Mouse (Mus musculus) midbrain, embryonic 12.5 days (tissue): ENCODE measurements around the gene Rictor. TPM values are rescaled to one million over a fixed set of nuclear protein-coding genes. Genes with fewer than 3 reads are reported as not detected.

ENCODE experiments used
- ATAC-seq: fragments of 200-750 bp; cut with Nextera tagmentation; 2 replicates; pipeline ENCODE4 v1.8.0; 2017; ENCODE audit warnings: low read depth, moderate TSS enrichment, moderate library complexity; ENCODE audit not compliant: low FRiP score
- H3K27ac ChIP-seq: fragments of 300-500 bp; sonication (generic); replicated peaks from 2 replicates; pipeline ENCODE4 v1.5.1; 2016; ENCODE audit warnings: mild to moderate bottlenecking
- H3K27me3 ChIP-seq: fragments of 300-500 bp; sonication (generic); 2 replicates; pipeline ENCODE4 v1.6.1; 2016; ENCODE audit warnings: mild to moderate bottlenecking
- H3K36me3 ChIP-seq: fragments of 300-500 bp; sonication (generic); 2 replicates; pipeline ENCODE4 v1.6.1; 2016
- H3K4me1 ChIP-seq: fragments of 300-500 bp; sonication (generic); 2 replicates; pipeline ENCODE4 v1.6.1; 2016
- H3K4me2 ChIP-seq: fragments of 300-500 bp; sonication (generic); replicated peaks from 2 replicates; pipeline ENCODE4 v1.6.1; 2016; ENCODE audit warnings: mild to moderate bottlenecking, moderate library complexity
- H3K4me3 ChIP-seq: fragments of 300-500 bp; sonication (generic); 2 replicates; pipeline ENCODE4 v1.5.1; 2016; ENCODE audit warnings: mild to moderate bottlenecking
- H3K9ac ChIP-seq: fragments of 300-500 bp; sonication (generic); replicated peaks from 2 replicates; pipeline ENCODE4 v1.6.1; 2016; ENCODE audit warnings: mild to moderate bottlenecking, moderate library complexity
- H3K9me3 ChIP-seq: fragments of 300-500 bp; sonication (generic); 2 replicates; pipeline ENCODE4 v1.6.1; 2016; ENCODE audit warnings: mild to moderate bottlenecking
- WGBS: fragments of 180-500 bp; shearing (Covaris S2); methylation state at CpG from one replicate; pipeline ENCODE4 v1.1.7; 2016; 5-methylcytosine and 5-hydroxymethylcytosine counted together
- polyA plus RNA-seq: library from polyadenylated mRNA; unstranded; fragments of >200 nt; fragmentation: Nextera tagmentation; extraction: Ambion mirVana; gene quantifications from 2 replicates; pipeline ENCODE4 v1.2.1, GENCODE M21; 2016

Gene Rictor
- 54.7 and 59.0 TPM in 2 replicates for polyA plus RNA-seq

DNA sequence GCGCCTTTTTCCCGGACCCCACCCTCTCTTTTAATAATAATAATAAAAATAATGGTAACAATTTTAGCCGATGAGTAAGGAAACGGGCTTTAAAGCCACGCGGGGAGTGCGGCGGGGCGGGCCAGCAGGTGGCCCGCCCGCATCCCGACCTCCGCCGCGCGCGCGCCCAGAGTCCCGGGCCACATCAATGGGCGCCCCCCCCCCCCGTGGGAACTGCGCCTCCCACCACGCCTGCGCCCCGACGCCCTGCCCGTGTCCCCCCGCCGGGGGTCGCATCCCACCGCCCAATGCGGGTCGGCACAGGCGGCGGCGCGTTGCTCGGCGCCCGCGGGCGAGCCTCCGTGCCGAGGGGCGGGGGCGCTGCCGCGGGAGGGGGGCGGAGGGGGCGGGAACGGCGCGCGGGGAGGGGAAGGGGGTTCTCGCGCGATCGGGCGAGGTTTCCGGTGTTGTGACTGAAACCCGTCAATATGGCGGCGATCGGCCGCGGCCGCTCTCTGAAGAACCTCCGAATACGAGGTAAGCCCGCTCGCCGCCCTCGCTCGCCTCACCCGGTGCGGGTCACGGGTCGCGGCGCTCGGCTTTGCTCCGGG is at the start of gene Rictor:
Rictor (plus strand) TSS at position 444 of the 590 bp plus-strand sequence.
- Histone ChIP-seq H3K9me3 (no peaks in the 10 kb centered on the region), H3K27ac (peak within 1 kb of the TSS; percentile 96), H3K9ac (peak within 1 kb of the TSS; percentile 87), H3K4me1 (peaks cover 20% of the 10 kb centered on the region), H3K27me3 (no peaks in the 10 kb centered on the region), H3K36me3 (no peaks in the 10 kb centered on the region), H3K4me3 (peak within 1 kb of the TSS; percentile 95), H3K4me2 (peak within 1 kb of the TSS; percentile 79)
- ATAC-seq = peak; percentile 87
- WGBS = under 1% methylated on average over 40 of the region's 82 CpGs

DNA sequence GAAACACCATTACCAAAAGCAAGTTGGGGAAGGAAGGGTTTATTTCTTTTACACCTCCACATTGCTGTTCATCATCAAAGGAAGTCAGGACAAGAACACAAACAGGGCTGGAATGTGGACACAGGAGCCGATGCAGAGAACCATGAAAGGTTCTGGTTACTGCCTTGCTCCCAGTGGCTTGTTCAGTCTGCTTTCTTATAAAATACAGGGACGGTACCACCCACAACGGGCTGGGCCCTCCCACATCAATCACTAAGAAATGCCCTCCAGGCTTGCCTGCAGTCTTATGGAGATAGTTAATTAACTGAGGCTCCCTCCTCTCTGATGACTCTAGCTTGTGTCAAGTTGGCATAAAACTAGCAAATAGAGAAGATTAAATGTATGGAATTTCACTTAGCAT is 46.2 kb upstream of the Rictor start:
- 58% methylated on average over 3 of the region's 3 CpGs for WGBS
- H3K9ac ChIP-seq = no peak overlapping the region
- H3K4me3 ChIP-seq = no peak overlapping the region
- ATAC-seq = no peak
- H3K9me3 ChIP-seq = no peaks in the 10 kb centered on the region
- no peaks in the 10 kb centered on the region for H3K4me1 ChIP-seq
- H3K27me3 ChIP-seq = no peaks in the 10 kb centered on the region
- no peak overlapping the region for H3K4me2 ChIP-seq
- no peaks in the 10 kb centered on the region for H3K36me3 ChIP-seq
- H3K27ac ChIP-seq = no peak overlapping the region

DNA sequence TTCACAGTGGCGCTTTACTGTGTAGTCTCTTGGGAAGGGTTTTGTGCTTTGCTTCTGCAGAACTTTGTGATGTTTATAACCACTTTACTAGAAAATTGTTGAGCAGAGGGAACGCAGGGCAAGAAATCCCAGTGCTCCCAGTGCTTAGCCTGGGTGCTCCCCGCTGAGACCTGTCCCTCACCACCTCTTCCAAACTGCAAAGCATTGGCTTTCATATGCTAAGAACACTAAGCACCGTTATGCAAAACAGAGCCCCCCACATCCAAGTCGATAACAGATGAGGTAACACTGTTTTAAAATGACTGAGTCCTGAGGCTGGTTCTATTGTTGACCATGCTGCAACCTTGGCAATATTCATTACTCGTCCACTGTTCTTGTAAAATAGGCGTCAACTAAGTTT is 44.2 kb upstream of the Rictor start:
- H3K4me2 ChIP-seq = no peak overlapping the region
- H3K36me3 ChIP-seq = no peaks in the 10 kb centered on the region
- H3K27ac ChIP-seq = no peak overlapping the region
- WGBS = 62% methylated on average over 7 of the region's 7 CpGs
- H3K9me3 ChIP-seq = no peaks in the 10 kb centered on the region
- no peak for ATAC-seq
- no peaks in the 10 kb centered on the region for H3K4me1 ChIP-seq
- no peak overlapping the region for H3K4me3 ChIP-seq
- H3K9ac ChIP-seq = no peak overlapping the region
- no peaks in the 10 kb centered on the region for H3K27me3 ChIP-seq

DNA sequence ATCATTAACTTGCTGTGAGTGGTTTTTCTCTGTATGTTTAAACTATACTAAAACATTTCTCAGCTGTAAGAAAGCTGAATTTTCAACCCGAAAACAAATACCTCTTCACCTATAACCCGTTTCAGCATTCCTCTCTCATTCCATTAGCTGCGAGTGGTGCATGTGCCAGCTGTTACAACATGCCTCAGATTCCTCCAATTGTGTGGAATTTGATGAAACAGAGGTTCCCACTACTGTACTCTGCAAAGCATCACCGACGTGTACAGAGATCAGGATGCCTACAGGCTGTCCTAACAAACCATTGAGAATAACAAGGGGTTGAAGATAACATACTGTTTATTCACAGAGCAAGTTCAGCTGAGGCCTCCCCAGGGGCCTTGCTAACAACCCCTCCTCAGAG is 42.1 kb upstream of the Rictor start:
- Histone ChIP-seq H3K27ac (no peak overlapping the region), H3K4me2 (no peak overlapping the region)
- 59% methylated on average over 5 of the region's 5 CpGs for WGBS

DNA sequence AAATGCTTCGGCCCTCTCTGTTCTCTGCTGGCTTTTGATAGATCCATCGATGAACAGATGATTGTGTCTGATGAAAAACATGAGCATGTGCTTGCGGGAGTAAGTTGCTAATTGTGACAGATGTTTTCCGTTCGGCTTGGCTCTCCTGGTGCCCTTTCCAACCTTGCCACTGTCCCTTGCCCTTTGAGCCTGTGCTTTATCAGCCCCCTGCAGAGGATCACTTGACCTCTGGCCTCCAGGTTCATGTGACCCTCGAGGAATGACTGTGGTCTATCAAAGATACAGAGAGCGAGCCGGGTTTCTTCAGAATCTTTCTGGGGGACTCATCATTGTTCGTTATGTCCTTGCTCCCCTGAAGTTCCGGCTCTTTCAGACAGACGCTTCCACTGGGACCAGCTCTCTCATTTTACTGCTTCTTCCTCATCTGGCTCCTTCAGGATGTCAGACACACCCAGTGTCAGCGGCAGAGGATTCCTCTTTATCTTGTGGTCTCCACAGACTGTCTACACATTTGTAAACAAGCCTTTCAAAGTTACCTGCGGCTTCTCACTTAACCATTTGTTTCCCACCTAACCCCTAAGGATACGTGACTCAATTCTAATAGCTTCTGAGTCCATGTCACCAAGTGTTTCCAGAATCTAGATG is 39.3 kb upstream of the Rictor start:
- ATAC-seq = no peak
- no peak overlapping the region for H3K27ac ChIP-seq
- no peak overlapping the region for H3K9ac ChIP-seq
- 43% methylated on average over 14 of the region's 14 CpGs for WGBS
- no peaks in the 10 kb centered on the region for H3K27me3 ChIP-seq
- no peak overlapping the region for H3K4me3 ChIP-seq
- no peak overlapping the region for H3K4me2 ChIP-seq
- H3K36me3 ChIP-seq = no peaks in the 10 kb centered on the region
- no peaks in the 10 kb centered on the region for H3K9me3 ChIP-seq
- no peaks in the 10 kb centered on the region for H3K4me1 ChIP-seq

More for the DNA sequence above, 42.1 kb upstream of the Rictor start:
- H3K4me3 ChIP-seq = no peak overlapping the region
- H3K9ac ChIP-seq = no peak overlapping the region
- H3K4me1 ChIP-seq = no peaks in the 10 kb centered on the region
- no peaks in the 10 kb centered on the region for H3K27me3 ChIP-seq
- no peaks in the 10 kb centered on the region for H3K36me3 ChIP-seq
- H3K9me3 ChIP-seq = no peaks in the 10 kb centered on the region
- no peak for ATAC-seq

DNA sequence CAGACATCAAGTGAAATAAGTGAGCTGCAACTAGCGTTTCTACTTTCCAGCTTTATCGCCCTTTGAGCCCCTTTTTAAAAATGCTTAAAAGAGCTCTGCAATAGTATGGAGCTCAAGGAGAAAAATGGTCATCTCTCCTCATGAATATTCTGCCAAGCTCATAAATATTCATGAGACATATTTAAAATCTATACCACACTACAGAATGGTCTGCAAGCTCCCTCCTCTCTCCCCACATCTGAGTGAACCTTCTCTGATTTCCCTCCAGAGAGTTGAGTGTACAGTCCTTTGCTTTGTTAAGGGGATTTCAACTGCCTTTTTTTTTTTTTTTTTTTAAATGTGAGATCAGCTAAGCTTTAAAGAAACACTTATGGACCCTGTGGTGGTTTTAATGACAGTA is 29.7 kb upstream of the Rictor start:
- no peak overlapping the region for H3K27ac ChIP-seq
- no peak overlapping the region for H3K4me3 ChIP-seq
- no peaks in the 10 kb centered on the region for H3K9me3 ChIP-seq
- H3K9ac ChIP-seq = no peak overlapping the region
- H3K36me3 ChIP-seq = no peaks in the 10 kb centered on the region
- 56% methylated on average over 2 of the region's 2 CpGs for WGBS
- no peaks in the 10 kb centered on the region for H3K27me3 ChIP-seq
- H3K4me1 ChIP-seq = no peaks in the 10 kb centered on the region
- ATAC-seq = peak; percentile 96
- H3K4me2 ChIP-seq = no peak overlapping the region

DNA sequence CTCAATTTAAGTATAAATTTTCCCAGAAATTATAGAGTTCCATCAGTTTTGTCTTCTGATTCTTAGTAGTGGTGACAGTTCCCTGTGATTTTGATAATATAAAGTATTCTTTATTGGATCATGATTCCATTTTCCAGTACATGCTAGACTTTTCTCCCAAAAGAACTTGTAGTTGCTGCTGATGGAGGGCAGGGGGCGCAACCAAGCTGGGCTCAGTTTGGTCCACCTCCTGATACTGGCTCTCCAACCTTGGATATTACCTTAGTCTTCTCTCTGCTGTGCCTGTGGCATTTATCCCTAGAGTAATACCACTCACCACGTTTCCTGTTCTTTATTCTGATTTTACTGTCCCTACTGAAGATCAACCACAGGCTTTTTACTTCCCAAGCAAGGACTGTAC is 6.0 kb upstream of the Rictor start:
- 74% methylated on average over 2 of the region's 2 CpGs for WGBS
- no peaks in the 10 kb centered on the region for H3K27me3 ChIP-seq
- ATAC-seq = no peak
- H3K4me1 ChIP-seq = no peaks in the 10 kb centered on the region
- no peaks in the 10 kb centered on the region for H3K36me3 ChIP-seq
- no peak overlapping the region for H3K4me2 ChIP-seq
- H3K4me3 ChIP-seq = no peak overlapping the region
- H3K9me3 ChIP-seq = no peaks in the 10 kb centered on the region
- H3K9ac ChIP-seq = no peak overlapping the region
- no peak overlapping the region for H3K27ac ChIP-seq

DNA sequence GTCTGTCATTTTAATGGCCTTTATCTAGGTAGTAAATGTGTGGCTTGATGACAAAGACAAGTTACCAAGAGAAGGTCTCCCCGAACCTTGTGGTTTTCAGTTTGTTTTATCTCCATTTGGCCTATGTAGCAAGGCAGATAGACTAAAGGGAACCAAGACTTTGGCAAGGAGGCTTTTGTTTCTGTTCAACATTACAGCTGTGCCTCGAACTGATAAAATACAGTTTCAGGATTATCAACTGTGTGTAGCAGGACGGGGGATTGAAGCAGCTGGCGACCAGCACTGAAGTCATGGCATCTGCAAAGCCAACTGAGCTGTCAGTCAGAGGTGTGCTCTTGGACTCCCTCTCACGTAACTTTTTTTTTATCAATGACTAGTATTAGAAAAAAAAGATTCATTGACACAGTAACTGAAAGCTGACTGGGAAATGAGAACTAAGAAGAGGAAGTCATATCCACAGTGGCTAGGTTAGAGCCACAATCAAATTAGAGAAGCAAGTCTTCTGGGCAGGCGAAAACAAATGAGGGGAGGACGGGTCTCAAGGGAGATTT is 2.8 kb upstream of the Rictor start:
- H3K4me1 ChIP-seq = peaks cover 12% of the 10 kb centered on the region
- no peaks in the 10 kb centered on the region for H3K9me3 ChIP-seq
- WGBS = 67% methylated on average over 7 of the region's 7 CpGs
- ATAC-seq = no peak
- no peaks in the 10 kb centered on the region for H3K27me3 ChIP-seq
- no peak overlapping the region for H3K27ac ChIP-seq
- no peak overlapping the region for H3K4me2 ChIP-seq
- H3K4me3 ChIP-seq = no peak overlapping the region
- H3K36me3 ChIP-seq = no peaks in the 10 kb centered on the region
- no peak overlapping the region for H3K9ac ChIP-seq

DNA sequence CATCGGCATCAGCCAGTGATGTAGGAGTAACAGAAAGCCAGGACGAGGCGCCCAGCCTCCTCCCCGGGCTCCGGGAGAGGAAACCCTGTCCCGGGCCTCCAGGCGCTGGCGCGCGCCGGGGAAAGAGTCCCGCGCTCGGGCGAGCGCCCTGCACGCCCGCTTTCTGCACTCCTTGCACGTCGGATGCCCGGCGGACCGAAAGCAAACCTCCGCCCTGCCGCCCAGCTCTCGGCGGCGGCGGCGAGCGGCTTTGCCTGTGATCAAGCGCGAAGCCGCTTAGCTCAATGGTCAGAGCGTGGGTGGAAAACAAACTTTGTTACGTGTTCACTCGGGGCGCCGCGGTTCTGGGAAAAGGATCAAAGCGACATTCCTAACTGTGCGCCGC is 636 bp upstream of the Rictor start:
- no peaks in the 10 kb centered on the region for H3K36me3 ChIP-seq
- peaks cover 19% of the 10 kb centered on the region for H3K4me1 ChIP-seq
- H3K9ac ChIP-seq = peak overlapping the region; percentile 87
- peak; percentile 72 for ATAC-seq
- no peaks in the 10 kb centered on the region for H3K27me3 ChIP-seq
- peak overlapping the region; percentile 95 for H3K4me3 ChIP-seq
- H3K27ac ChIP-seq = peak overlapping the region; percentile 96
- under 1% methylated on average over 43 of the region's 43 CpGs for WGBS
- H3K4me2 ChIP-seq = peak overlapping the region; percentile 79
- no peaks in the 10 kb centered on the region for H3K9me3 ChIP-seq

DNA sequence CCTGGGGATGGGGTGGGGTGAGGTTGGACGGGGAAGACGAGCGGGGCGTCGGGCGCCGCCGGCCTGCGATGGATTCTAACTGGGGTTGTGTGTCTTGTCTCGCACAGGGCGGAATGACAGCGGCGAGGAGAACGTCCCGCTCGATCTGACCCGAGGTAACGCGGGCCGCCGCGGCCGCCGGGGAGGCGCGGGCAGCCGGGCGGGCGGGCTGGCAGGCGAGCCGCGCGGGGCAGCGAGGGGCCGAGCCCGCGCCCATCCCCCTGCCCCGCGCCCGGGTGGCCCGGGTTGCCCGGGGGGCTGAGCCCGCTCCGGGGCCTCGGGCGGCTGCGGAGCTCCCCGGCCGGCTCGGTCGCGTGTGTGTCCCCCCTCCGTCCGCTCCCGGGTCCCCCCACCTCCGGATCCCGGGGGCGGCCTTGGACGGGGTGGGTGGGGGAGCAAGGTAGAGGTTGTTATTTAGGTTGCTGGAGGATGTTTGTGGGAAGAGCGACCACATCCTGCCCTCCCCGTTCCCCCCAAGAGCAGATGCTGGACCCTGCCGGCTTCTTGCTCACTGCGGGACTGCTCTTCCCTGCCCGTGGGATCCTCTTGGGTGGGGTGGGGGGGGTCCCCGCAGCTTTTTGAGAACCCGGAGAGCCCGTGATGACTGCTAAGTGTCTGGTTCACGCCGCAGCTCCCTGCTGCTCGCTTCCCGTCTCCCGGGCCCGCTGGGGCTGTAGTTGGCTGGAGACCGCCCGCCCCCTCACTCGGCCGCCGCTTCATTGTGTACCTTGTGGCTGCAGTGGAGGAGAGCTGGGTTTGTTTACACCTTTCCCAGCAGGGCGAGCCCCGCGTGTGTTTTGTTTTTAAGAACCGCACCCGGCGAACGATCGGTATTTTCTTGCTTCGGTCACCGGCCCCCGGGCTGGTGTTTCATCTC is 605 bp downstream of the Rictor start:
- WGBS = under 1% methylated on average over 75 of the region's 89 CpGs

DNA sequence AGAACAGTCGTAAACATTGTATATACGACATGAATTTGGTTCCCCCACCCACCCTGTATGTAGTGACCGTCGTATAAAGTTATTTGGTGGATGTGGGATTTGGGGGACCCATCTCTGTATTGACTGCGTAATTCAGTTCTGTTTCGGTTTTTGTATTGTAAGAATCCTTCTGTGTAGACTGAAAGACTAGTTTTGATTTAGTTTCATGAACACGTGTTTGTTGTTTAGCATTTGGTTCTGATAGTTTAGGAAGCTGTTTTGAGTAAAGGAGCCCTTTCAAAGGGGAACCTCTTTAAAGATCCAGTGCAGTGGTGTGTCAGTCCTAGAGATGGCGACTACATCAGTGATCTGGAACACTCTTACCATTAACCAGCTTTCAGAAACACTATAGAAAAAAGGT is 1.4 kb downstream of the Rictor start:
- ATAC-seq = no peak
- Histone ChIP-seq H3K27me3 (no peaks in the 10 kb centered on the region), H3K4me1 (peaks cover 25% of the 10 kb centered on the region), H3K36me3 (no peaks in the 10 kb centered on the region), H3K27ac (no peak overlapping the region), H3K4me3 (peak overlapping the region; percentile 95), H3K9ac (peak overlapping the region; percentile 87), H3K9me3 (no peaks in the 10 kb centered on the region), H3K4me2 (peak overlapping the region; percentile 79)
- WGBS = 15% methylated on average over 8 of the region's 8 CpGs

More for the DNA sequence above, 605 bp downstream of the Rictor start:
- Histone ChIP-seq H3K27me3 (no peaks in the 10 kb centered on the region), H3K9me3 (no peaks in the 10 kb centered on the region), H3K4me1 (peaks cover 25% of the 10 kb centered on the region), H3K9ac (peak overlapping the region; percentile 87), H3K4me2 (peak overlapping the region; percentile 79), H3K27ac (peak overlapping the region; percentile 96), H3K36me3 (no peaks in the 10 kb centered on the region), H3K4me3 (peak overlapping the region; percentile 95)
- peak; percentile 77 for ATAC-seq

DNA sequence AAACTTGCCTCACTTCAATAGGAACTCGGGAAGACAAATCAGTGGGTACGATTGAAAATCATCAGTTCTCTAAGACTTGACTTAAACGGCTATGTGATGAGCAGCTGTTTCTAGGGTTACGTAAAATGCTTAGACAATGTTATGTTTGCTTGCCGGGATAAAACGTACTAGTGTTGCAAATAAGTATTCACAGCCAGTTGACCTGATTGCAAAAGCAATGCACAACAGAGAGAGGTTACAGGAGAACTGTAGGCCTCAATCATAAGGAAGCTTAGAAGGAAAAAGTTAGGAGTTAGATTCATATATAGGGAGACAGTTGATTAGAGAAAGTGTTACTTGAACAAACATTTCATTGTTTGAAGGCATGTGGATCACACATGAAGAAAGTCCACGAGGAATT is 2.2 kb downstream of the Rictor start:
- no peak for ATAC-seq
- Histone ChIP-seq H3K27ac (no peak overlapping the region), H3K4me3 (peak overlapping the region; percentile 3; the same call in 1 of the 2 replicates)

More for the DNA sequence above, 2.2 kb downstream of the Rictor start:
- Histone ChIP-seq H3K36me3 (no peaks in the 10 kb centered on the region), H3K4me2 (peak overlapping the region; percentile 79), H3K4me1 (peaks cover 25% of the 10 kb centered on the region), H3K9me3 (no peaks in the 10 kb centered on the region), H3K27me3 (no peaks in the 10 kb centered on the region), H3K9ac (no peak overlapping the region)
- 85% methylated on average over 7 of the region's 7 CpGs for WGBS
